Mouse (Mus musculus) lung, postnatal 0 days (tissue): ENCODE measurements around the gene Ppox. TPM values are rescaled to one million over a fixed set of nuclear protein-coding genes. Genes with fewer than 3 reads are reported as not detected.
A peak's percentile ranks its signal among the peaks of the same experiment; 100 is the strongest.

Experiments used
- ATAC-seq: fragments of 200-750 bp; cut with Nextera tagmentation; 2 replicates; pipeline ENCODE4 v1.8.0; 2017; ENCODE audit warnings: moderate library complexity
- DNase-seq: peaks from one replicate; pipeline ENCODE4 v3.0.0-alpha.2; 2016; ENCODE audit warnings: low spot score
- H3K27ac ChIP-seq: fragments of 300-500 bp; sonication (generic); 2 replicates; pipeline ENCODE4 v1.5.1; 2014; ENCODE audit warnings: antibody characterized with exemption, mild to moderate bottlenecking, low read length, mixed read lengths
- H3K27me3 ChIP-seq: fragments of 300-500 bp; sonication (generic); replicated peaks from 2 replicates; pipeline ENCODE4 v1.6.1; 2014; ENCODE audit warnings: low read length, mixed read lengths; ENCODE audit not compliant: insufficient read depth
- H3K36me3 ChIP-seq: fragments of 300-500 bp; sonication (generic); 2 replicates; pipeline ENCODE4 v1.6.1; 2014; ENCODE audit warnings: low read length, mixed read lengths; ENCODE audit not compliant: insufficient read depth
- H3K4me1 ChIP-seq: fragments of 300-500 bp; sonication (generic); 2 replicates; pipeline ENCODE4 v1.6.1; 2014; ENCODE audit warnings: antibody characterized with exemption, low read depth, low read length, mixed read lengths; ENCODE audit not compliant: insufficient read depth
- H3K4me2 ChIP-seq: fragments of 300-500 bp; sonication (generic); replicated peaks from 2 replicates; pipeline ENCODE4 v1.6.1; 2014; ENCODE audit warnings: low read depth, mild to moderate bottlenecking, low read length, moderate library complexity, mixed read lengths
- H3K4me3 ChIP-seq: fragments of 300-500 bp; sonication (generic); 2 replicates; pipeline ENCODE4 v1.5.1; 2014; ENCODE audit warnings: low read depth, low read length
- H3K9ac ChIP-seq: fragments of 300-500 bp; sonication (generic); replicated peaks from 2 replicates; pipeline ENCODE4 v1.6.1; 2014; ENCODE audit warnings: low read depth, mild to moderate bottlenecking
- H3K9me3 ChIP-seq: fragments of 300-500 bp; sonication (generic); 2 replicates; pipeline ENCODE4 v1.6.1; 2016; ENCODE audit warnings: low read length, mixed read lengths
- CTCF ChIP-seq: IDR thresholded peaks from 2 replicates; pipeline ENCODE4 v1.5.1; 2016; ENCODE audit warnings: antibody characterized with exemption, mild to moderate bottlenecking
- EP300 ChIP-seq: IDR thresholded peaks from 2 replicates; pipeline ENCODE4 v1.6.1; 2016; ENCODE audit warnings: antibody characterized with exemption, mild to moderate bottlenecking, control low read depth
- WGBS: fragments of 180-500 bp; shearing (Covaris S2); extraction: QIAGEN DNeasy Blood & Tissue Kit; methylation state at CpG from one replicate; pipeline ENCODE4 v1.1.7; 2014; 5-methylcytosine and 5-hydroxymethylcytosine counted together
- polyA plus RNA-seq: library from polyadenylated mRNA; unstranded; fragments of >200 nt; fragmentation: Nextera tagmentation; extraction: Ambion mirVana; gene quantifications from 2 replicates; pipeline ENCODE4 v1.2.1, GENCODE M21; 2015

Gene Ppox
- polyA plus RNA-seq, 1 experiment from 2014 or later, result 28.4 TPM

DNA sequence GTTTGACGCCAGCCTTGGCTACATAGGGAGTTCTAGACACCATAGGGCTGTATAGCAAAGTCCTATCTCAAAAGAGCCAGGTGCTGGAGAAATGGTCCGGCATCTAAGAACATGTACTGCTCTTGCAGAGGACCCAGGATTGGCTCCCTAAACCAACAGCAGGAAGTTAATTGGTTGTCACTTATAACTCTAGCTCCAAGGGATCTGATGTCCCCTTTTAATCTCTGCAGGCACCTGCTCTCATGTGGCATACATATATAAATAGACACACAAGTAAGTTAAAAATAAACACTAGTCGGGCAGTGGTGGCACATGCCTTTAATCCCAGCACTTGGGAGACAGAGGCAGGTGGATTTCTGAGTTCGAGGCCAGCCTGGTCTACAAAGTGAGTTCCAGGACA lies 45.2 kb downstream of the Ppox start:
- TF ChIP-seq CTCF (no peak), EP300 (no peak)
- H3K4me2 ChIP-seq, result no peak overlapping the region
- 74% methylated on average over 4 of the region's 4 CpGs for WGBS

DNA sequence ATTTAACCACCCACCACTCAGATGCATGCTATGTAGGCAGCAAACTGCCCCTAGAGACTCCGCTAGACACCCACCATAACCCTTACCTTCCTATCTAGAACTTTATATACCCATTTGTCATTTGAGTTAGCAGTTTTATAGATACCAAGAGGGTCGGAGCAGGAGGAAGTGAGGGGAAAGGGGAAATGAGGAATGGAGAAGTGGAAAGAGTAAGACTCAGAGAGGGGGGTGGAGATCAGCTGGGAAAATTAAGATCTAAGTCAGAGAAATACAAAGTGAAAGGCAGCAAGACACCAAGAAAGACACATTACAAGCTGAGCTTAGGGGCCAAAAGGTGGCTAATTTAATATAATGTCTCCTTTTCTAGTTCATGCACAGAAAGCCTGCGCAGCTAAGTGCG lies 46.4 kb downstream of the Ppox start:
- H3K27me3 ChIP-seq, result no peaks in the 10 kb centered on the region
- H3K9me3 ChIP-seq, result no peaks in the 10 kb centered on the region
- no peak for DNase-seq
- H3K4me2 ChIP-seq, result no peak overlapping the region
- peak overlapping the region; percentile 87; the same call in 1 of the 2 replicates for H3K27ac ChIP-seq
- no peak for ATAC-seq
- H3K36me3 ChIP-seq, result peaks cover 38% of the 10 kb centered on the region
- no peaks in the 10 kb centered on the region for H3K4me1 ChIP-seq
- H3K4me3 ChIP-seq, result no peak overlapping the region
- TF ChIP-seq CTCF, result no peak
- no peak overlapping the region for H3K9ac ChIP-seq
- 83% methylated on average over 4 of the region's 4 CpGs for WGBS

More for the DNA sequence above, 45.2 kb downstream of the Ppox start:
- ATAC-seq, result no peak
- H3K27ac ChIP-seq, result no peak overlapping the region
- no peaks in the 10 kb centered on the region for H3K9me3 ChIP-seq
- 0 out of 2 replicates have a peak, but pooled peaks cover 3% of the 10 kb centered on the region for H3K4me1 ChIP-seq
- no peak overlapping the region for H3K9ac ChIP-seq
- H3K36me3 ChIP-seq, result peaks cover 40% of the 10 kb centered on the region
- no peaks in the 10 kb centered on the region for H3K27me3 ChIP-seq
- DNase-seq, result no peak
- H3K4me3 ChIP-seq, result no peak overlapping the region

DNA sequence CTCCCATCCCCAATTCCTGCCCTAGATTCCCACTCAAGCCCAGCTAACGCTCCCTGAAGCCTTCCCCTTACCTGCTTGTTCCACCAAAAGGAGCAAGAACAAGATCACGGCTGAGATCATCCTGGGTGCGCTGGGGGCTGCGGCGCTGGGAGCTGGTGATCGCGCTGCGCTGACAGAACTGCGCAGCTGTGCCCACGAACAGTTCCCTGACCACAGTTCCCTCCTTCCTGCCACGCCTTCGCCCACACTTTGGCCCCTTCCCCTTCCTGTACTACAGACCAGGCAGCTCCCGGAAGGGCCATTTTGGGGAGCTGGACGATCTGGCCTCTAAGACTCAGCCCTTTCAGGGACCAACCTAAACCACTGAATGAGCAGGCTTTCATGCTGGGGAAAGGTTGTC lies 46.9 kb downstream of the Ppox start, which contains the start of gene Fcer1g:
Gene Fcer1g (minus strand): TSS at position 240 of the 400 bp plus-strand sequence.
- Histone ChIP-seq H3K9ac (0 out of 2 replicates have a peak within 1 kb of the TSS, but pooled peaks have one; percentile 8), H3K36me3 (peaks cover 34% of the 10 kb centered on the region), H3K4me1 (no peaks in the 10 kb centered on the region), H3K27ac (peak within 1 kb of the TSS; percentile 87), H3K4me3 (0 out of 2 replicates have a peak within 1 kb of the TSS, but pooled peaks have one; percentile 15), H3K9me3 (no peaks in the 10 kb centered on the region), H3K4me2 (no peak within 1 kb of the TSS), H3K27me3 (no peaks in the 10 kb centered on the region)
- TF ChIP-seq EP300, result no peak
- no peak for TF ChIP-seq CTCF
- peak; percentile 29 for DNase-seq
- 85% methylated on average over 14 of the region's 14 CpGs for WGBS
- 0 out of 2 replicates have a peak, but pooled peaks have one; percentile 7 for ATAC-seq

DNA sequence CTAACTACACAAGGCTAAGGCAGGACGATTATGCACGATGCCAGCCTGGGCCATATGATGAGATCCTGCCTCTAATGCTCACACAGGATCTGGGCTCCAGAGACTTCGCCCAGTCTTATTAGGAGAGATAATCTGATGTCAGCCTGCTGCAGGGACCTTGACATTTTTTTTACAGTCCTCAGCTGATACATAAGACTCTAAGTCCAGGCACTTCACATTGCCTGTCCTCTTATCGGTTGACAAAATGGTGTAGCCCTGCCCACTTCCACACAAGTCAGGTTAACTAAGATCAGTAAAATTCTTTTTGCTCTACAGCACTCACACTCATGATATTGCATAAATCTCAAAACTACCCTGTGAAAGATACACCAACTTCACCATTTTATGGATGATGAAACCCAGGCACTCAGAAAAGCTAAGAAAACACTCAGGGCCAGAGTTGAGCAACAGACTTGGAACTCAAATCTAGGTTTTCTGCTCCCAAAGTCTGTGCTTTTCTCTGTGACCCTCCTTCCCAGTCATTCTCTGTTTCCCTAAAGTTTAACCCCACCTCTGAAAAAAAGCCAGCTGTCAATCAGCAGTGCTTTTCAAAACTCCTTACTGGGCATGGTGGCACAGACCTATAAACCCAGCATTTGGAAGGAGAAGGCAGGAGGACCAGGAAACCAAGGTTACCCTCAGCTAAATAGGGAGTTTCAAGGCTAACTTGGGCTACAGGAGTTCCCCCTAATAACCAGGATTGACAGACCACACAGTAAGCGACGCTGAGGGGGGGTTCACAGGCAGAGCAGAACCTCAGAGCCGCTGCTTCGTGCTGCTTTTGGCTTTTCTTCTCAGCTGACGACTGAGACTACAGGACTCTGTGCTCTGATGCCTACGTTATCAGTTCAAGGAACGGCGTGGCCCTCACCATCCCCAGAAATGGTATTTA lies 47.9 kb downstream of the Ppox start:
- Histone ChIP-seq H3K9ac (0 out of 2 replicates have a peak overlapping the region, but pooled peaks have one; percentile 8), H3K27me3 (no peaks in the 10 kb centered on the region), H3K4me3 (0 out of 2 replicates have a peak overlapping the region, but pooled peaks have one; percentile 15), H3K4me1 (no peaks in the 10 kb centered on the region), H3K9me3 (no peaks in the 10 kb centered on the region), H3K4me2 (no peak overlapping the region), H3K27ac (peak overlapping the region; percentile 87), H3K36me3 (peaks cover 25% of the 10 kb centered on the region)
- DNase-seq, result peak; percentile 94
- ATAC-seq, result peak; percentile 88
- TF ChIP-seq CTCF, result no peak
- peak; percentile 92 for TF ChIP-seq EP300
- WGBS, result 70% methylated on average over 12 of the region's 12 CpGs

DNA sequence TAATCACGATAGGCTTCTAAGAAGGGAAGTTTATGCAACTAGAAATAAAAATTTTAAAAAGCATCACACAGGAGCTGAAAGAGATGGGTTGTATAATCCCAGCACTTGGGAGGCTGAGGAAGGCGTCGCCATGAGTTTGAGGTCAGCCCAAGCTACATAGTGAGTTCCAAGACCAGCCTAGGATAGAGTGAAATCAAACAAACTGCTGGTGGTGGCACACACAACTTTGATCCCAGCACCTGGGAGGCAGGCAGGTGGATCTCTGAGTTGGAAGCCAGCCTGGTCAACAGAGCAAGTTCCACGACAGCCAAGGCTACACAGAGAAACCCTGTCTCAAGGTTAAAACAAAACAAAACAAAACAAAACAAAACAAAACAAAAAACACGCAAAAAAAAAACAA lies 48.6 kb downstream of the Ppox start:
- no peaks in the 10 kb centered on the region for H3K4me1 ChIP-seq
- ATAC-seq (no peak), DNase-seq (no peak)
- H3K27me3 ChIP-seq, result no peaks in the 10 kb centered on the region
- peak overlapping the region; percentile 87; the same call in 1 of the 2 replicates for H3K27ac ChIP-seq
- WGBS, result 75% methylated on average over 5 of the region's 5 CpGs
- peaks cover 18% of the 10 kb centered on the region for H3K36me3 ChIP-seq
- no peaks in the 10 kb centered on the region for H3K9me3 ChIP-seq
- peak overlapping the region; percentile 12; the same call in 1 of the 2 replicates for H3K4me2 ChIP-seq
- no peak overlapping the region for H3K9ac ChIP-seq
- TF ChIP-seq EP300 (no peak), CTCF (no peak)
- H3K4me3 ChIP-seq, result no peak overlapping the region

DNA sequence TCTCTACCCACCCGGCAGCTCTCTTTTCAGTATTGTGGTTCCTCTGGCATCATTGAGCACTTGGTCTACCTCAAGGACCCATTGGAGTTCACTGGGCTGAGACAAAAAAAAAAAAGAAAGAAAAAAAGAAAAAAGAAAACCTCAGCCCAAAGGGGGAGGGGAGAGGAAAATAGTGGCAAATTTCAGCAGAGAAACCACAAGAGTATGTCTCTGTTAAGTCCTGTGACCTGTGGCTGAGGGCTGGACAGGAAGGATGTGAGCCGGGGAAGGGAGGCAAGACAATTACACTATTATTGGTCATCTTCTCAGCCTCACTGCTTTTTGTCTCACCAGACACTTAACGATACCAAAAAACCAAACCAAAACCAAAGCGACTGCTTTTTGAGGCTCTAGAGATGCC lies 49.1 kb downstream of the Ppox start:
- 51% methylated on average over 4 of the region's 4 CpGs for whole genome bisulfite sequencing
- no peak overlapping the region for H3K4me3 ChIP-seq
- no peak for DNase-seq
- TF ChIP-seq CTCF (no peak), EP300 (no peak)
- peaks cover 13% of the 10 kb centered on the region for H3K36me3 ChIP-seq
- ATAC-seq, result no peak
- H3K9me3 ChIP-seq, result no peaks in the 10 kb centered on the region
- no peak overlapping the region for H3K9ac ChIP-seq
- H3K4me2 ChIP-seq, result no peak overlapping the region
- 0 out of 2 replicates have a peak overlapping the region, but pooled peaks have one; percentile 87 for H3K27ac ChIP-seq
- no peaks in the 10 kb centered on the region for H3K4me1 ChIP-seq
- no peaks in the 10 kb centered on the region for H3K27me3 ChIP-seq
